Mouse (Mus musculus): ENCODE results near the gene Nxt1. TPM values are rescaled to one million over a fixed set of nuclear protein-coding genes. Genes with fewer than 3 reads are reported as not detected.

Nxt1 gene
- 18.0 and 34.5 TPM in 2 replicates for polyA plus RNA-seq (2012; rRNA removed; ENCODE audit: low replicate concordance)

GRCm38 (mm10) chr2:148672199-148673096 is at the start of gene Nxt1:
Gene Nxt1, plus strand, starts transcription at chr2:148672601.

GRCm38 (mm10) chr2:148680775-148681291 is 8.4 kb downstream of the Nxt1 start, which contains the start of gene Gzf1:
Gene Gzf1, plus strand, starts transcription at chr2:148681023.

Other genes starting within 250 kb of the Nxt1 start
- gene Cd93, start 229.0 kb upstream of the Nxt1 start, polyA plus RNA-seq (2012; rRNA removed; ENCODE audit: low replicate concordance): 43.5 and 51.9 TPM in 2 replicates
- 13.8 and 15.9 TPM in 2 replicates for gene Gzf1, start 8.4 kb downstream of the Nxt1 start, polyA plus RNA-seq (2012; rRNA removed; ENCODE audit: low replicate concordance)
- 1.2 and 1.7 TPM in 2 replicates for gene Napb, start 59.9 kb downstream of the Nxt1 start, polyA plus RNA-seq (2012; rRNA removed; ENCODE audit: low replicate concordance)
- not detected in 2 replicates for gene Cstl1, start 77.8 kb downstream of the Nxt1 start, polyA plus RNA-seq (2012; rRNA removed; ENCODE audit: low replicate concordance)
- 1.1 TPM in 1 of 2 replicates, not detected in the other for gene Cst11, start 98.9 kb downstream of the Nxt1 start, polyA plus RNA-seq (2012; rRNA removed; ENCODE audit: low replicate concordance)
- not detected in 2 replicates for gene 8030411F24Rik, start 109.4 kb downstream of the Nxt1 start, polyA plus RNA-seq (2012; rRNA removed; ENCODE audit: low replicate concordance)
- 0.39 TPM in 1 of 2 replicates, not detected in the other for gene Cst12, start 116.8 kb downstream of the Nxt1 start, polyA plus RNA-seq (2012; rRNA removed; ENCODE audit: low replicate concordance)
- gene Cst8, start 126.2 kb downstream of the Nxt1 start, polyA plus RNA-seq (2012; rRNA removed; ENCODE audit: low replicate concordance): 0.76 TPM in 1 of 2 replicates, not detected in the other
- not detected in 2 replicates for gene Cst13, start 147.5 kb downstream of the Nxt1 start, polyA plus RNA-seq (2012; rRNA removed; ENCODE audit: low replicate concordance)
- gene Cst9, start 162.5 kb downstream of the Nxt1 start, polyA plus RNA-seq (2012; rRNA removed; ENCODE audit: low replicate concordance): not detected in 2 replicates
- 2.5 and 2.6 TPM in 2 replicates for gene 9230104L09Rik, start 192.4 kb downstream of the Nxt1 start, polyA plus RNA-seq (2012; rRNA removed; ENCODE audit: low replicate concordance)
- 1,165 and 1,988 TPM in 2 replicates for gene Cst3, start 203.1 kb downstream of the Nxt1 start, polyA plus RNA-seq (2012; rRNA removed; ENCODE audit: low replicate concordance)